In genomic region chr9:107571534-107572326, GRCm38 (mm10) we compare ENCODE assay signal across 9 mouse cellular contexts. TPM values are rescaled to one million over a fixed set of nuclear protein-coding genes. Genes with fewer than 3 reads are reported as not detected.
DNase-seq lines count a peak whose midpoint lies in the region; ATAC-seq and TF ChIP-seq lines count a peak whose summit lies in the region.
"Had no signal": no experiment of that assay in that cellular context is flagged by ENCODE, and none has a peak within 500 bp of the region (broad histone marks: within the 10 kb centered on the region; RNA-seq: fewer than 3 reads in every experiment).

No protein-coding gene starts in this region.

- H3K9ac ChIP-seq in forebrain, postnatal 0 days: no peak overlapping the region
- no peak overlapping the region for H3K9ac ChIP-seq in hindbrain, embryonic 14.5 days
- H3K9ac ChIP-seq in lung, embryonic 14.5 days: peak overlapping the region; percentile 89; the same call in 1 of the 2 replicates

- H3K9me3 ChIP-seq in forebrain, embryonic 10.5 days: peaks cover 3% of the 10 kb centered on the region; the same call in 1 of the 2 replicates
- H3K9me3 ChIP-seq in forebrain, postnatal 0 days (ENCODE audit: low read length): no peaks in the 10 kb centered on the region
- H3K9me3 ChIP-seq in E14TG2a.4 (ENCODE audit: low read length): no peaks in the 10 kb centered on the region
- H3K9me3 ChIP-seq in hindbrain, embryonic 14.5 days (ENCODE audit: control insufficient read depth, low read length): no peaks in the 10 kb centered on the region
- no peaks in the 10 kb centered on the region for H3K9me3 ChIP-seq in lung, embryonic 14.5 days (ENCODE audit: low read depth, low read length)

- H3K4me3 ChIP-seq in forebrain, embryonic 10.5 days: peak overlapping the region; percentile 93
- H3K4me3 ChIP-seq in forebrain, postnatal 0 days (ENCODE audit: low read depth, low read length): no peak overlapping the region
- peak overlapping the region; percentile 89 for H3K4me3 ChIP-seq in E14TG2a.4 (replicated peaks; ENCODE audit: low read length)
- no peak overlapping the region for H3K4me3 ChIP-seq in hindbrain, embryonic 14.5 days (replicated peaks; ENCODE audit: low read length)
- H3K4me3 ChIP-seq in lung, embryonic 14.5 days (ENCODE audit: low read depth, low read length): peak overlapping the region; percentile 84; the same call in 1 of the 2 replicates
- H3K4me3 ChIP-seq in layer of hippocampus, adult 2 months: no peak overlapping the region

- H3K27ac ChIP-seq in forebrain, embryonic 10.5 days: no peak overlapping the region
- no peak overlapping the region for H3K27ac ChIP-seq in forebrain, postnatal 0 days (ENCODE audit: low read depth, low read length)
- H3K27ac ChIP-seq in hindbrain, embryonic 14.5 days: no peak overlapping the region
- peak overlapping the region; percentile 36; the same call in 1 of the 2 replicates for H3K27ac ChIP-seq in lung, embryonic 14.5 days (ENCODE audit: low read depth)
- H3K27ac ChIP-seq in layer of hippocampus, adult 2 months: no peak overlapping the region

- H3K36me3 ChIP-seq in forebrain, embryonic 10.5 days (replicated peaks): peaks cover 57% of the 10 kb centered on the region
- peaks cover 34% of the 10 kb centered on the region for H3K36me3 ChIP-seq in forebrain, postnatal 0 days (ENCODE audit: insufficient read depth)
- peaks cover 27% of the 10 kb centered on the region for H3K36me3 ChIP-seq in E14TG2a.4 (ENCODE audit: insufficient read depth, low read length)
- H3K36me3 ChIP-seq in hindbrain, embryonic 14.5 days (replicated peaks; ENCODE audit: control insufficient read depth, insufficient read depth): peaks cover 44% of the 10 kb centered on the region
- peaks cover 43% of the 10 kb centered on the region for H3K36me3 ChIP-seq in lung, embryonic 14.5 days (ENCODE audit: insufficient read depth)

- H3K27me3 ChIP-seq in forebrain, embryonic 10.5 days (ENCODE audit: poor library complexity, severe bottlenecking): no peaks in the 10 kb centered on the region
- H3K27me3 ChIP-seq in forebrain, postnatal 0 days (ENCODE audit: insufficient read depth, low read length): no peaks in the 10 kb centered on the region
- peaks cover 28% of the 10 kb centered on the region for H3K27me3 ChIP-seq in E14TG2a.4 (ENCODE audit: insufficient read depth, low read length)
- H3K27me3 ChIP-seq in hindbrain, embryonic 14.5 days (ENCODE audit: control insufficient read depth, insufficient read depth, low read length): no peaks in the 10 kb centered on the region
- H3K27me3 ChIP-seq in lung, embryonic 14.5 days (ENCODE audit: insufficient read depth, low read length): no peaks in the 10 kb centered on the region

- ATAC-seq in forebrain, postnatal 0 days: no peak
- ATAC-seq in hindbrain, embryonic 14.5 days (ENCODE audit: low FRiP score): no peak
- ATAC-seq in lung, embryonic 14.5 days (ENCODE audit: insufficient read depth): no peak

- TF ChIP-seq CTCF in forebrain, postnatal 0 days (IDR thresholded peaks at IDR 0.05; ENCODE audit: low read depth): no peak
- no peak for TF ChIP-seq CTCF in E14TG2a.4 (conservative IDR thresholded peaks at IDR 0.05; ENCODE audit: low read length)
- TF ChIP-seq CTCF in lung, embryonic 14.5 days (IDR thresholded peaks at IDR 0.05; ENCODE audit: low read depth): no peak
- TF ChIP-seq CTCF in layer of hippocampus, adult 2 months (conservative IDR thresholded peaks at IDR 0.05): no peak

- peaks cover 61% of the 10 kb centered on the region for H3K4me1 ChIP-seq in forebrain, embryonic 10.5 days
- peaks cover 24% of the 10 kb centered on the region for H3K4me1 ChIP-seq in forebrain, postnatal 0 days (ENCODE audit: insufficient read depth)
- peaks cover 71% of the 10 kb centered on the region for H3K4me1 ChIP-seq in E14TG2a.4 (replicated peaks; ENCODE audit: low read depth, low read length)
- peaks cover 33% of the 10 kb centered on the region for H3K4me1 ChIP-seq in hindbrain, embryonic 14.5 days (replicated peaks; ENCODE audit: control insufficient read depth, insufficient read depth, low read length)
- peaks cover 29% of the 10 kb centered on the region for H3K4me1 ChIP-seq in lung, embryonic 14.5 days (ENCODE audit: insufficient read depth)

- H3K4me2 ChIP-seq in forebrain, postnatal 0 days (ENCODE audit: low read depth): no peak overlapping the region
- H3K4me2 ChIP-seq in hindbrain, embryonic 14.5 days (replicated peaks): peak overlapping the region; percentile 83; the same call in 1 of the 2 replicates
- peak overlapping the region; percentile 65 for H3K4me2 ChIP-seq in lung, embryonic 14.5 days

- DNase-seq in forebrain, embryonic 10.5 days (ENCODE audit: extremely low spot score, low spot score): no peak
- no peak for DNase-seq in forebrain, postnatal 0 days
- DNase-seq in hindbrain, embryonic 14.5 days (ENCODE audit: low spot score): no peak
- no peak for DNase-seq in lung, embryonic 14.5 days
- DNase-seq in layer of hippocampus, adult 2 months (ENCODE audit: low spot score in 2 of 2): no peak
- no peak for DNase-seq in spleen, postnatal 10 days (ENCODE audit: low spot score in 2 of 2)
- no peak for DNase-seq in layer of hippocampus, adult 9-11 months
- DNase-seq: cerebellum, postnatal 36 days had no signal

- WGBS in forebrain, embryonic 10.5 days: 93% methylated on average over 22 of the region's 22 CpGs
- 93% methylated on average over 22 of the region's 22 CpGs for WGBS in forebrain, postnatal 0 days
- WGBS in hindbrain, embryonic 14.5 days: 95% methylated on average over 22 of the region's 22 CpGs
- WGBS in lung, embryonic 14.5 days: 84% methylated on average over 22 of the region's 22 CpGs

RNA-seq across cellular contexts. Expression of gene Hyal2, which starts 4.0 kb away (rescaled TPM):
- polyA plus RNA-seq in forebrain, embryonic 10.5 days (2016; fragmentation: Nextera tagmentation; extraction: Ambion mirVana): 147 TPM in 2 replicates
- total RNA-seq in forebrain, postnatal 0 days (2014; rRNA removed): 48.5 and 51.5 TPM in 2 replicates
- polyA plus RNA-seq in forebrain, postnatal 0 days (2015; fragmentation: Nextera tagmentation; extraction: Ambion mirVana): 42.2 and 43.1 TPM in 2 replicates
- 71.7 and 76.6 TPM in 2 replicates for polyA plus RNA-seq in hindbrain, embryonic 14.5 days (2014; fragmentation: Nextera tagmentation; extraction: Ambion mirVana)
- 126 and 129 TPM in 2 replicates for polyA plus RNA-seq in lung, embryonic 14.5 days (2014; fragmentation: Nextera tagmentation; extraction: Ambion mirVana)
- 10 to 100 TPM; 11.5 to 16.9 TPM for total RNA-seq in layer of hippocampus, adult 2 months (2021)

RNA-seq across cellular contexts. Expression of gene Hyal1, which starts 5.0 kb away (rescaled TPM):
- polyA plus RNA-seq in forebrain, embryonic 10.5 days (2016; fragmentation: Nextera tagmentation; extraction: Ambion mirVana): 6.8 and 7.4 TPM in 2 replicates
- 3.5 and 3.9 TPM in 2 replicates for total RNA-seq in forebrain, postnatal 0 days (2014; rRNA removed)
- polyA plus RNA-seq in forebrain, postnatal 0 days (2015; fragmentation: Nextera tagmentation; extraction: Ambion mirVana): 1.9 and 2.0 TPM in 2 replicates
- 3.1 and 4.9 TPM in 2 replicates for polyA plus RNA-seq in hindbrain, embryonic 14.5 days (2014; fragmentation: Nextera tagmentation; extraction: Ambion mirVana)
- 5.2 and 5.9 TPM in 2 replicates for polyA plus RNA-seq in lung, embryonic 14.5 days (2014; fragmentation: Nextera tagmentation; extraction: Ambion mirVana)
- 1 to 10 TPM; 6.9 to 7.6 TPM for total RNA-seq in layer of hippocampus, adult 2 months (2021)

RNA-seq across cellular contexts. Expression of gene Naa80, which starts 7.0 kb away (rescaled TPM):
- polyA plus RNA-seq in forebrain, embryonic 10.5 days (2016; fragmentation: Nextera tagmentation; extraction: Ambion mirVana): 13.9 and 17.9 TPM in 2 replicates
- 15.8 and 27.0 TPM in 2 replicates for total RNA-seq in forebrain, postnatal 0 days (2014; rRNA removed)
- polyA plus RNA-seq in forebrain, postnatal 0 days (2015; fragmentation: Nextera tagmentation; extraction: Ambion mirVana): 18.8 and 21.3 TPM in 2 replicates
- polyA plus RNA-seq in hindbrain, embryonic 14.5 days (2014; fragmentation: Nextera tagmentation; extraction: Ambion mirVana): 14.4 and 16.4 TPM in 2 replicates
- 14.7 and 17.2 TPM in 2 replicates for polyA plus RNA-seq in lung, embryonic 14.5 days (2014; fragmentation: Nextera tagmentation; extraction: Ambion mirVana)
- total RNA-seq in layer of hippocampus, adult 2 months (2021): 10 to 100 TPM; 10.9 to 12.6 TPM

RNA-seq across cellular contexts. Expression of gene Tusc2, which starts 8.7 kb away (rescaled TPM):
- polyA plus RNA-seq in forebrain, embryonic 10.5 days (2016; fragmentation: Nextera tagmentation; extraction: Ambion mirVana): 73.3 and 74.1 TPM in 2 replicates
- total RNA-seq in forebrain, postnatal 0 days (2014; rRNA removed): 109 and 118 TPM in 2 replicates
- 128 and 129 TPM in 2 replicates for polyA plus RNA-seq in forebrain, postnatal 0 days (2015; fragmentation: Nextera tagmentation; extraction: Ambion mirVana)
- 115 and 130 TPM in 2 replicates for polyA plus RNA-seq in hindbrain, embryonic 14.5 days (2014; fragmentation: Nextera tagmentation; extraction: Ambion mirVana)
- 38.2 and 39.0 TPM in 2 replicates for polyA plus RNA-seq in lung, embryonic 14.5 days (2014; fragmentation: Nextera tagmentation; extraction: Ambion mirVana)
- total RNA-seq in layer of hippocampus, adult 2 months (2021): 10 to 100 TPM; 77.2 to 83.1 TPM

RNA-seq across cellular contexts. Expression of gene Hyal3, which starts 8.9 kb away (rescaled TPM):
- 0.42 and 0.47 TPM in 2 replicates for polyA plus RNA-seq in forebrain, embryonic 10.5 days (2016; fragmentation: Nextera tagmentation; extraction: Ambion mirVana)
- 1.00 and 2.9 TPM in 2 replicates for total RNA-seq in forebrain, postnatal 0 days (2014; rRNA removed)
- polyA plus RNA-seq in forebrain, postnatal 0 days (2015; fragmentation: Nextera tagmentation; extraction: Ambion mirVana): 1.3 and 1.5 TPM in 2 replicates
- polyA plus RNA-seq in hindbrain, embryonic 14.5 days (2014; fragmentation: Nextera tagmentation; extraction: Ambion mirVana): 0.96 and 1.2 TPM in 2 replicates
- 0.73 and 1.4 TPM in 2 replicates for polyA plus RNA-seq in lung, embryonic 14.5 days (2014; fragmentation: Nextera tagmentation; extraction: Ambion mirVana)
- 1 to 10 TPM; 2.0 to 2.1 TPM for total RNA-seq in layer of hippocampus, adult 2 months (2021)

Comparison
In these comparisons a context has a peak if more than half of its experiments do, and no peak if none do; other contexts are left out.
1. H3K4me3 ChIP-seq: peak in forebrain, embryonic 10.5 days (single experiment), E14TG2a.4 (single experiment) and lung, embryonic 14.5 days (single experiment); none in forebrain, postnatal 0 days (single experiment), hindbrain, embryonic 14.5 days (single experiment) and layer of hippocampus, adult 2 months (single experiment).